Mouse (Mus musculus) Patski (cell line): Measurements from ENCODE around the gene Tas1r1. TPM values are rescaled to one million over a fixed set of nuclear protein-coding genes. Genes with fewer than 3 reads are reported as not detected.
"Not testable (repeated sequence)": the region's sequence is repeated elsewhere in the genome, so short reads cannot be mapped to it uniquely, and the experiment has no call there.

Experiments
- ATAC-seq: fragments of 100-300 bp; one replicate; pipeline ENCODE4 v1.8.0; 2021
- CTCF ChIA-PET: fragments of 350-600 bp; sonication (Branson Sonifier 250); formaldehyde crosslinking; loops from one replicate; lab custom pipeline; 2022; ENCODE audit warnings: inconsistent platforms; lab: Charles Lee
- POLR2A ChIA-PET: fragments of 350-600 bp; sonication (Branson Sonifier 250); formaldehyde crosslinking; loops from one replicate; lab custom pipeline; 2022; ENCODE audit warnings: antibody characterized with exemption, inconsistent platforms; lab: Charles Lee
- DNase-seq: peaks from one replicate; pipeline ENCODE4 v3.0.0-alpha.2; 2011; ENCODE audit warnings: low read depth, low spot score
- H3K27me3 ChIP-seq: fragments of 371-371 bp; one replicate; pipeline ENCODE4 v1.5.1; 2021
- CTCF ChIP-seq: fragments of 100-300 bp; IDR thresholded peaks from one replicate; pipeline ENCODE4 v1.5.1; 2021
- in situ Hi-C: fragments of 300-500 bp; cut with MboI; formaldehyde crosslinking; loops from 3 replicates; pipeline ENCODE4 v1.11.1; 2018; ENCODE audit warnings: low pct_unique_long_range_greater_than_20kb, mixed read lengths
- polyA plus RNA-seq: library from polyadenylated mRNA; unstranded; gene quantifications from one replicate; pipeline ENCODE4 v1.2.3, GENCODE M21; 2021

The Tas1r1 gene
- polyA plus RNA-seq, 1 experiment from 2014 or later = 0.56 TPM

DNA sequence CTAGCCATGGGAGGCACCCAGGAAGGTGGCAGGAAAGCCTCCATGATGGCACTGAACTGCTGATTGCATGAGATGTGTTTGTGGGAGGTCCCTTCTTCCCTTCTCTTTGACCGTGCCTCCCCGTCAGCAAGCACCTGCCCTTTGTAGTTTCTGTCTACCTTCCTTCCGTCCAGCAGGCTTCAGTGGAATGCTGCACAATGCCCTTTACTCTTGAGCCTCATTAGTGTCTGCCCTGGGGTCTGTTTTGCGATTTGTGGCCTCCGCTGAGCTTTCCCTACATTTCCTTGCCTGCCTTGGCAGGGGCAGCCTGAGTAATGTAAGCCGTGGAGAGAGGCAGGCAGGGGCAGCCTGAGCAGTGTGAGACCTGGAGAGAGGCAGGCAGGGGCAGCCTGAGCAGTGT lies 6.2 kb upstream of the Tas1r1 start:
- CTCF ChIA-PET = no interaction called here

DNA sequence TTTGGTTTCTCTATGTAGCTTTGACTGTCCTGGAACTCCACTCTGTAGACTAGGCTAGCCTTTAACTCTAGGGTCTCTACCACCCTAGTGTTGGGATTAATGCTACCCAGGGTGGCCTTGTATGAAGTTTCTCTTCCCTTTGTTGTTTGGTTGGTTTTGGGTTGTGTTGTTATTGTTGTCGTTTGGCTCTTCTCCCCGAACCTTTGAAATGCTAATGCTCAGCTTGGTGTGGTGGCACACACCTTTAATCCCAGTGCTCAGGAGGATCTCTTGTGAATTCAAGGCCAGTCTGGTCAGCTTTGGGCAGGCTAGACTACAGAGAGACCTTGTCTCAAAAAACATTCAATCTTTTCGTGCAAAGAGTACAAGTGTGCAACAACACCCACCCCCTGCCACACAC lies 4.8 kb upstream of the Tas1r1 start:
- DNase-seq = no peak
- TF ChIP-seq CTCF = no peak
- ATAC-seq = no peak
- ChIA-PET CTCF (interaction anchor here (1.4 kb wide), 1 partner anchor 14 kb away, joined by 3 read pairs; no protein-coding TSS in a partner anchor), POLR2A (no interaction called here)
- no peaks in the 10 kb centered on the region for H3K27me3 ChIP-seq
- in situ Hi-C loops = no loop called here

More for the DNA sequence above, 6.2 kb upstream of the Tas1r1 start:
- POLR2A ChIA-PET = no interaction called here
- in situ Hi-C loops = no loop called here
- H3K27me3 ChIP-seq = no peaks in the 10 kb centered on the region
- DNase-seq (no peak), ATAC-seq (no peak)
- TF ChIP-seq CTCF = no peak

DNA sequence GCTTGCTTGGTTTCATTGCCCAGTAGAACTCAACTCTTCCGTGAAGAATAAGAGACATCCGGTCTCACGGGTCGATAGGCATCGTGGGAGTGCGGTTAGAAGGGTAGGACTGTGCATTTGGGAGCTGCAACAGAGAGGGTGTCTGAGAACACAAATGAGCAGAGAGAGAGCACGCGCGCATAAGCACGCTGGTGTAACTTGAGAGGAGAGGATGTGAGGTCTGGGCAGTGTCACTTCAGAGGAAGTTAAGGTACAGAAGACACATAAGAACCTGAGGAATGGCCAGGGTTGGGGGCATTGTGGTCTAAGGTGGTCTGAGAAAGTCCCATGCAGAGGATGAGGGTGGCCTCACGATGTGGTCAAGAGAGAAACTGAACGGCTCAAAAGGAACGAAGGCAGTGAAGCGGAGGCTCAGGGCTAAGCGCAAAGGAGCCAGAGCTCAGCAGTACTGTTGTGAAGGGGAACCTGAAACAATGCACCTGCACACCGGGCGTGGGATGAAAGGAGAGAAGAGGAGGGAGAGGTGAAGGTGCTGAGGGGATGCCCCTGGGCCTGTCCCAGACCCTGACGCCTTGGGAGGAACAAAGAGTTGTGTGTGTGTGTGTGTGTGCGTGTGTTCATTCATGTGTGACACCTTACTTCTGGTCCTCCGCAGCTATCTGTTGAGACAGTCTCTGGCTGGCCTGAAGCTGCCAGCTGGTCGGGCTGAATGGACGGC lies 3.7 kb upstream of the Tas1r1 start:
- no peak for DNase-seq
- H3K27me3 ChIP-seq = no peaks in the 10 kb centered on the region
- in situ Hi-C loops = no loop called here
- no peak for ATAC-seq
- POLR2A ChIA-PET = no interaction called here
- no peak for TF ChIP-seq CTCF
- CTCF ChIA-PET = no interaction called here

DNA sequence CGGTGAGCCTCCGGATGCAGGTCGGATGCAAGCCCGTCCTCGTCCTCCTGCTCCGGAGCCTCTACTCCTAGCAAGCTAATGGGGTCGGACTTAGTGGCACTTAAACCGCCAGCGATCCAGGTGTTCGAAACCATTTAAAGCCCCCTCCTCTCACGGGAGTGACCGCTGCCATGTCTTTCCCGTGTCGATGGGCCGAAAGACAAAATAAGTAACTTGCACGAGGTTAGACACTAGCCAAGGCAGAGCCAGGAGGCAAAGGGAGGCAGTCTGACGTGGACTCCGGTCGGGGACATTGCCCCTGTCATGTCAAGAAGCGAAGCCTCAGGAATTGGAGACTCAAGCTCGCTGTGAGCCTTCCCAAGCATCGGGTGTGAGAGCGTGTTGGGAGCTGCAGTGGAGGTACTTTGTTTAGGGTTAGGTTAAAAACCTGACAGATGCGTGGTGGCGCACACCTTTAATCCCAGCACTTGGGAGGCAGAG lies 1.5 kb upstream of the Tas1r1 start:
- CTCF ChIA-PET = interaction anchor here (1.7 to 2.6 kb wide), 2 partner anchors 11 to 57 kb away, joined by 3 to 10 read pairs; no protein-coding TSS in a partner anchor
- in situ Hi-C loops = no loop called here

DNA sequence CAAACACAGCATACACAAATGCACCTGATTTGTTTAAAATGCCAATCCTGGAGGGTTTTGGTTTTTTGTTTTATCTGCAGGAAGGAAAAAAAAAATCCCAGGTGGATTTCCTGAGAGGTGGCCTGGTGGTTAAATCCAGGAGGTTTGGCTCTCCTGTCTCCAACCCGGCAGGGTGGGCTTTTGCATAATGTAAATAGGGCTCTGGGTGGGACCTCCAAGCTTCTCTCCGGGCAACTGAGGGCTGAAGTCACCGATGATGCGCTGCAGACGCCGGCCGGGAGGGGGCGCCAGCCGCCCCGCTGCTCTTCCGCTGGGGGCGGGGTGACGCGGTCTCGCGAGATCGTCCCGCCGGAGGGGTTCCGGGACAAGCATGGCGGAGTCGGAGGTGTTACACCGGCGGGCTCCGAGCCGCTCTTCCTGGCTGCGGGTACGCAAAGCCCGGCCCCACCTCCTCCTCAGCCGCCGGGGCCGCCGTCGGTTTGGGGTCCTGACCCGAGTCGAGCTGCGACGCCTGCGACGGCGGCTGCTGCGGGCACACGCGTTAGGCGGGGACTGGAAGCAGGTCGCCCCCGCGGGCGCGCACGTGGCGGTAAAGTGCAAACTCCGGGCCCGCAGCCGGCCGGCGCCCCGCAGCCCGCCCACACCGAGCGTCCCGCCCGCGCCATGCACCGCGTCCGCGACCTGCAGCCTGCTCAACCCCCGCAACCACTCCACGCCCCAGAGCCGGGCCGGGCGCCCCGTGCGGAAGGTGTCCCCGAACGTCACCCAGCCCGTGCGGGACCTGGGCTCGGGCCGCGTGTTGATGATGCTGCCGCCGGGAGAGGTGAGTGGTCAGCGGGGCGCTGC lies 840 bp upstream of the Tas1r1 start, which contains the start of gene Nol9:
Gene Nol9 (plus strand): TSS at position 337 of the 846 bp plus-strand sequence.
- DNase-seq (no peak), ATAC-seq (peak; percentile 66)
- in situ Hi-C loops = no loop called here
- ChIA-PET CTCF (interaction anchor here (0.6 to 3.5 kb wide), 8 partner anchors 10 to 58 kb away, joined by 3 to 21 read pairs (median 3); no protein-coding TSS in a partner anchor), POLR2A (interaction anchor here (0.7 to 1.4 kb wide), 4 partner anchors 9 to 55 kb away, joined by 3 to 4 read pairs (median 3); no protein-coding TSS in a partner anchor)
- no peak for TF ChIP-seq CTCF
- no peaks in the 10 kb centered on the region for H3K27me3 ChIP-seq

More for the DNA sequence above, 1.5 kb upstream of the Tas1r1 start:
- DNase-seq = no peak
- POLR2A ChIA-PET = interaction anchor here (1.3 kb wide), 1 partner anchor 47 kb away, joined by 3 read pairs; no protein-coding TSS in a partner anchor
- no peak for TF ChIP-seq CTCF
- H3K27me3 ChIP-seq = no peaks in the 10 kb centered on the region
- ATAC-seq = no peak

DNA sequence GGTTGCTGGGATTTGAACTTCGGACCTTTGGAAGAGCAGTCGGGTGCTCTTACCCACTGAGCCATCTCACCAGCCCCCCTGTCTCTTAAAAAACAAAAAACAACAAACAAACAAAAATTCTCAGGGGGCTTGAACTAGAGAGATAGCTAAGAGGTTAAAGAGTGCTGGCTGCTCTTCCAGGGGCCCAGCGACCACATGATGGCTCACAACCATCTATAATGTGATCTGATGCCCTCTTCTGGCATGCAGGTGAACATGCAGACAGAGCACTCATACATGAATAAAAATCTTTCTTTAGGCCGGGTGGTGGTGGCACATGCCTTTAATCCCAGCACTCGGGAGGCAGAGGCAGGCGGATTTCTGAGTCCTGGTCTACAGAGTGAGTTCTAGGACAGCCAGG lies 1.9 kb downstream of the Tas1r1 start:
- in situ Hi-C loops, POLR2A ChIA-PET: not testable (repeated sequence)

DNA sequence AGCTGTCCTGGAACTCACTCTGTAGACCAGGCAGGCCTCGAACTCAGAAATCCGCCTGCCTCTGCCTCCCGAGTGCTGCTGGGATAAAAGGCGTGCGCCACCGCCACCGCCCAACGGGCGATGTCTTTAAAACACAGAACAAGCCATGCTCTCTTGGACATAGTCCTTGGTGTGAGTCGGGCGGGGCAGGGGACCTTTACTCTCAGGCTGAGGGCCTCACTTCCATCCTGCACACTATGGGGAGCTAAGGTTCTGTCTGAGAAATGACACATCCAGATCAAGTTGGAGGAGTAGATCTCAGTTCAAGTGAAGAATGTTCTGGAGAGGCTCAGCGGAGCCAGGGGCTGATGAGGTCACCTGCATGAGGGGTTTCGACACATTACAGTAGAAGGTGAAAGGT lies 5.4 kb downstream of the Tas1r1 start:
- ATAC-seq (no peak), DNase-seq (no peak)
- TF ChIP-seq CTCF = no peak
- ChIA-PET CTCF (no interaction called here), POLR2A (no interaction called here)
- in situ Hi-C loops = loop anchor here (5.0 kb wide), 1 partner anchor 64 kb away; no protein-coding TSS in a partner anchor
- H3K27me3 ChIP-seq = no peaks in the 10 kb centered on the region

More for the DNA sequence above, 1.9 kb downstream of the Tas1r1 start:
- CTCF ChIA-PET = interaction anchor here (2.3 to 3.5 kb wide), 2 partner anchors 56 to 65 kb away, joined by 7 to 21 read pairs; no protein-coding TSS in a partner anchor
- H3K27me3 ChIP-seq, DNase-seq, ATAC-seq: not testable (repeated sequence)

DNA sequence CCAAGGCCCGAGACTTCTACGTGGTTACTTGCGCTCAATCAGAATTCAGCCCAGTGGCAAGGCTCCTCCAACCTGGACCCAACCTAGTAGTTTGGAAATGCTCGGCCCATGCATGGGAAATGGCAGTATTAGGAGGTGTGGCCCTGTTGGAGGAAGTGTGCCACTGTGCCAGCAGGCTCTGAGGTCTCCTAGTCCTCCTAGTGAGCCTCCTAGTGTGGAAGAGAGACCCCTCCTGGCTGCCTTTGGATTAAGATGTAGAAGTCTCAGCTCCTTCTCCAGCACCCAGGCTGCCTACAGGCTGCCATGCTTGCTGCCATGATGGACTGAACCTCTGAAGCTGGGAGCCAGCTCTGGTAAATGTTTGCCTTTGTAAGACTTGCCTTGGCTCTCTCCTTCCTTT lies 8.4 kb downstream of the Tas1r1 start:
- no peaks in the 10 kb centered on the region for H3K27me3 ChIP-seq
- CTCF ChIA-PET = interaction anchor here (0.9 to 1.9 kb wide), 6 partner anchors 8 to 64 kb away, joined by 3 to 10 read pairs (median 3); partner anchors contain the start of genes Nol9 and Tas1r1
- in situ Hi-C loops = loop anchor here (5.0 kb wide), 2 partner anchors 48 to 67 kb away; no protein-coding TSS in a partner anchor
- POLR2A ChIA-PET = interaction anchor here (0.8 to 1.3 kb wide), 2 partner anchors 9 to 34 kb away, joined by 3 read pairs; partner anchors contain the start of genes Nol9 and Phf13
- ATAC-seq (no peak), DNase-seq (no peak)
- TF ChIP-seq CTCF = no peak

DNA sequence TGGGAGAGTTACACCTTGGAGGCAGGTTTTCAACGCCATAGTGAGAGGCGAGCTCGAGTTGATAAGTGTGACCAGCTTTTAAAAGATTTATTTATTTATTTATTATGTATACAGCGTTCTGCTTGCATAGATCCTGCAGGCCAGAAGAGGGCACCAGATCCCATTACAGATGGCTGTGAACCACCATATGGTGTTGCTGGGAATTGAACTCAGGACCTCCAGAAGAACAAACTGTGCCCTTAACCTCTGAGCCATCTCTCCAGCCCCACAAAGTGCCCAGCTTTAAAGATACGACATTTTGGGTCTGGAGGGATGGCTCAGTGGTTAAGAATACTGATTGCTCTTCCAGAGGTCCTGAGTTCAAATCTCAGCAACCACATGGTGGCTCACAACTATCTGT lies 9.3 kb downstream of the Tas1r1 start:
- CTCF ChIA-PET = interaction anchor here (0.8 to 1.9 kb wide), 11 partner anchors 9 to 64 kb away, joined by 3 to 10 read pairs (median 3); partner anchors contain the start of genes Nol9 and Tas1r1
- POLR2A ChIA-PET = interaction anchor here (1.4 kb wide), 1 partner anchor 20 kb away, joined by 4 read pairs; the partner anchor contains the start of gene Klhl21
- ATAC-seq = no peak
- no peak for TF ChIP-seq CTCF
- H3K27me3 ChIP-seq = no peaks in the 10 kb centered on the region
- in situ Hi-C loops = loop anchor here (5.0 kb wide), 1 partner anchor 47 kb away; no protein-coding TSS in a partner anchor
- no peak for DNase-seq
